Mouse (Mus musculus) forebrain, embryonic 13.5 days (tissue): Measurements from ENCODE around the gene Map2k3. TPM values are rescaled to one million over a fixed set of nuclear protein-coding genes. Genes with fewer than 3 reads are reported as not detected.

Experiments used
- ATAC-seq: fragments of 200-750 bp; cut with Nextera tagmentation; 2 replicates; pipeline ENCODE4 v1.8.0; 2017
- H3K27ac ChIP-seq: fragments of 300-500 bp; sonication (generic); 2 replicates; pipeline ENCODE4 v1.5.1; 2015; ENCODE audit warnings: inconsistent platforms, mild to moderate bottlenecking, moderate library complexity
- H3K27me3 ChIP-seq: fragments of 300-500 bp; sonication (generic); 2 replicates; pipeline ENCODE4 v1.6.1; 2015; ENCODE audit warnings: mild to moderate bottlenecking, inconsistent platforms
- H3K36me3 ChIP-seq: fragments of 300-500 bp; sonication (generic); 2 replicates; pipeline ENCODE4 v1.6.1; 2015; ENCODE audit warnings: mild to moderate bottlenecking, inconsistent platforms; ENCODE audit not compliant: poor library complexity, severe bottlenecking
- H3K4me1 ChIP-seq: fragments of 300-500 bp; sonication (generic); 2 replicates; pipeline ENCODE4 v1.6.1; 2015; ENCODE audit warnings: inconsistent platforms
- H3K4me2 ChIP-seq: fragments of 300-500 bp; sonication (generic); 2 replicates; pipeline ENCODE4 v1.6.1; 2015; ENCODE audit warnings: inconsistent platforms, mild to moderate bottlenecking, moderate library complexity
- H3K4me3 ChIP-seq: fragments of 300-500 bp; sonication (generic); 2 replicates; pipeline ENCODE4 v1.5.1; 2015; ENCODE audit warnings: mild to moderate bottlenecking, inconsistent platforms
- H3K9ac ChIP-seq: fragments of 300-500 bp; sonication (generic); 2 replicates; pipeline ENCODE4 v1.6.1; 2015; ENCODE audit warnings: mild to moderate bottlenecking, inconsistent platforms
- H3K9me3 ChIP-seq: fragments of 300-500 bp; sonication (generic); replicated peaks from 2 replicates; pipeline ENCODE4 v1.6.1; 2016; ENCODE audit warnings: inconsistent platforms
- WGBS: fragments of 180-500 bp; shearing (Covaris S2); methylation state at CpG from one replicate; pipeline ENCODE4 v1.1.7; 2015; 5-methylcytosine and 5-hydroxymethylcytosine counted together
- polyA plus RNA-seq: library from polyadenylated mRNA; unstranded; fragments of >200 nt; fragmentation: Nextera tagmentation; extraction: Ambion mirVana; gene quantifications from 2 replicates; pipeline ENCODE4 v1.2.1, GENCODE M21; 2015

Gene Map2k3
- polyA plus RNA-seq, 1 experiment from 2014 or later, result 33.9 TPM

GRCm38 (mm10) chr11:60966974-60967373, 35.1 kb downstream of the Map2k3 start:
- Histone ChIP-seq H3K36me3 (no peaks in the 10 kb centered on the region), H3K9ac (no peak overlapping the region), H3K27me3 (no peaks in the 10 kb centered on the region), H3K9me3 (no peaks in the 10 kb centered on the region), H3K4me3 (no peak overlapping the region), H3K27ac (no peak overlapping the region), H3K4me2 (no peak overlapping the region), H3K4me1 (no peaks in the 10 kb centered on the region)
- ATAC-seq, result no peak
- 70% methylated on average over 6 of the region's 6 CpGs for WGBS

- Histone ChIP-seq H3K4me3 (no peak overlapping the region), H3K36me3 (no peaks in the 10 kb centered on the region), H3K27me3 (no peaks in the 10 kb centered on the region), H3K4me1 (no peaks in the 10 kb centered on the region), H3K9me3 (no peaks in the 10 kb centered on the region), H3K4me2 (no peak overlapping the region), H3K27ac (no peak overlapping the region), H3K9ac (no peak overlapping the region)
- 87% methylated on average over 11 of the region's 11 CpGs for WGBS
- no peak for ATAC-seq
These were observed 43.3 kb downstream of the Map2k3 start for GRCm38 (mm10) chr11:60975097-60975496.

- 67% methylated on average over 2 of the region's 2 CpGs for WGBS
These were observed 44.4 kb downstream of the Map2k3 start for GRCm38 (mm10) chr11:60976234-60976633.

GRCm38 (mm10) chr11:60976742-60977141, 44.9 kb downstream of the Map2k3 start:
- H3K4me2 ChIP-seq, result no peak overlapping the region
- no peaks in the 10 kb centered on the region for H3K36me3 ChIP-seq
- no peak overlapping the region for H3K9ac ChIP-seq
- no peaks in the 10 kb centered on the region for H3K27me3 ChIP-seq
- no peaks in the 10 kb centered on the region for H3K9me3 ChIP-seq
- ATAC-seq, result no peak
- H3K4me3 ChIP-seq, result no peak overlapping the region
- H3K27ac ChIP-seq, result no peak overlapping the region
- 8% methylated on average over 8 of the region's 8 CpGs for WGBS
- H3K4me1 ChIP-seq, result no peaks in the 10 kb centered on the region

More at GRCm38 (mm10) chr11:60976234-60976633, 44.4 kb downstream of the Map2k3 start:
- no peaks in the 10 kb centered on the region for H3K36me3 ChIP-seq
- no peak overlapping the region for H3K9ac ChIP-seq
- ATAC-seq, result no peak
- no peaks in the 10 kb centered on the region for H3K4me1 ChIP-seq
- H3K4me3 ChIP-seq, result no peak overlapping the region
- H3K4me2 ChIP-seq, result no peak overlapping the region
- no peaks in the 10 kb centered on the region for H3K9me3 ChIP-seq
- H3K27me3 ChIP-seq, result no peaks in the 10 kb centered on the region
- H3K27ac ChIP-seq, result no peak overlapping the region

DNA sequence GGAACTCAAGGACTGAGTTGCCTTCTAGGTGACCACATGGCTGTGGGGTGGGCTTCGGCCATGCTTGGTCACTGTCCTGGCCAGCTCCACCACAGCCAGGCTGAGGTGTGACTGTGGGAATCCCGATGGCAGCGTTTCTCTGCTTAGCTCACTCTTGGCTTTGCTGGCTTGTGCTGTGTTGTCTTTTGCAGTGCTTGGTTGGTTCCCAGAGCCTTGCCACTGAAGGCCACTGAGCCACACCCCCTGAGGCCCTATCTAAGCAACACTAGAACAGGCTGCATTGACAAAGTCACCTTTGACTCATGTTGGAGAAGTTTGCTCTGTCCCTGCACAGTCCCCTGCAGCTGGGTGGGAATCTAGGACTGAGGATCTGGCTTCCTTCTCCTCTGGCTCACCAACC, 45.3 kb downstream of the Map2k3 start:
- Histone ChIP-seq H3K4me2 (no peak overlapping the region), H3K9ac (no peak overlapping the region), H3K9me3 (no peaks in the 10 kb centered on the region), H3K4me1 (no peaks in the 10 kb centered on the region), H3K27me3 (no peaks in the 10 kb centered on the region), H3K36me3 (no peaks in the 10 kb centered on the region), H3K27ac (no peak overlapping the region), H3K4me3 (no peak overlapping the region)
- WGBS, result 53% methylated on average over 3 of the region's 3 CpGs
- ATAC-seq, result no peak

- Histone ChIP-seq H3K36me3 (no peaks in the 10 kb centered on the region), H3K4me2 (no peak overlapping the region), H3K4me3 (no peak overlapping the region), H3K9me3 (no peaks in the 10 kb centered on the region), H3K9ac (no peak overlapping the region), H3K27me3 (no peaks in the 10 kb centered on the region), H3K27ac (no peak overlapping the region), H3K4me1 (no peaks in the 10 kb centered on the region)
- ATAC-seq, result no peak
- WGBS, result 91% methylated on average over 2 of the region's 2 CpGs
These were observed 46.8 kb downstream of the Map2k3 start for GRCm38 (mm10) chr11:60978658-60979057.

DNA sequence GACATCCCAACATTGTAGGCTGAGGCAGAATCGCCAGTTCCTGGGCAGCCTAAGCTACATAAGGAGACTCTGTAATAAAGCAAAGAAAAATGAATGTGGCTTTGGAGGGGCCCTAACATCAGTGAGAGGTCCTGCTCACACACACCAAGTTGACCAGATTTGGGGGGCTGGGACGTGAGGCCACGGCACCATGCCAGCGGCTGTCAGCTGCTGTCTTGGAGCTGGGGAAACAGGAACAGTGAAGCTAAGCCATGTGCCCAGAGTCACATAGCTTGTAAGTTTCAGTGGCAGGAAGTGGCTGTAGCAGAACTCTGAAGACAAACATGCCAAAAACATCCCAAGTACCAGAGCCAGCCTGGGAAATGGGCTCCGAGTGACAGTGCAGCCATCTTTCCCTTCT, 48.0 kb downstream of the Map2k3 start:
- H3K9me3 ChIP-seq, result no peaks in the 10 kb centered on the region
- H3K36me3 ChIP-seq, result no peaks in the 10 kb centered on the region
- no peak overlapping the region for H3K4me3 ChIP-seq
- H3K27ac ChIP-seq, result no peak overlapping the region
- no peak overlapping the region for H3K4me2 ChIP-seq
- no peak overlapping the region for H3K9ac ChIP-seq
- H3K27me3 ChIP-seq, result no peaks in the 10 kb centered on the region
- 93% methylated on average over 5 of the region's 5 CpGs for WGBS
- H3K4me1 ChIP-seq, result no peaks in the 10 kb centered on the region
- ATAC-seq, result no peak

DNA sequence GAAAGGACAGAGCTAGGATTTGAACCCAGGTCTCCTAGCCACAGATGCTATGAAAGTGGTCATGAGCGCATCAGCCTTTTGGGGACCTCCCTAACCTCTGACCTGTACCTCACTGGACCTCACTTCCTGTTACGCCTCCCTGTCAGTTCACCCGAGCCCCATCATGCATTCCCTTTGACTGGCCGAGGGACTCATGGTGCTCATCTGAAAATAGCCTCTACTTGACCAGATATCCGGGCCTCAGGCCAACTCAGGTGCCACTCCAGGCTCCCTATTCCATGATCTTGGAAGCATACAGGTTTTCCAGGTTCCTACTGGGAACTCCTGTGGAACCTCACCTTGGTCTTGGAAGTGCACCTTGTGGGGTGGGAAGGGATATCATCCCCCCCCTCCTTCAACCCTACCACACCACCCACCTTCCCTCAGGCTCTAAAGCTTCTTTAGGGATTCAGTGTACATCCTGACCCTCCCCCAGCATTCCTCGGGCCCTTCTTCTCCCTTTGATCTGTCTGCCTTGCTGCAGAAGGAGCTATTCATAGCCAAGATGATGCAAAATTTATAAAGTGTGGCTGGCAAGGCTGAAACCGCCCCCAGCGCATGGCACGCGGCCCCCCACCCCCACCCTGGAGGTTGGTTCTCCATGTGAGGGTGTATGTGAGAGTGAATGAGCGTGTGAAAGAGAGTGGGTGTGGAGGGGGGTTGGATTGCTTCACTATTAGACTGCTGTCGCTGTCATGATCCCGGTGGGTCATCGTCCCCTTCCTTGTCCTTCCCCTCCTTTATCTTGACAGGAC, 50.1 kb downstream of the Map2k3 start:
- Histone ChIP-seq H3K27ac (no peak overlapping the region), H3K9me3 (no peaks in the 10 kb centered on the region)
- WGBS, result 73% methylated on average over 14 of the region's 14 CpGs

GRCm38 (mm10) chr11:60984912-60985558, 53.2 kb downstream of the Map2k3 start:
- H3K9ac ChIP-seq, result no peak overlapping the region
- no peak overlapping the region for H3K4me2 ChIP-seq
- ATAC-seq, result 0 out of 2 replicates have a peak, but pooled peaks have one; percentile 38
- H3K27ac ChIP-seq, result no peak overlapping the region
- H3K4me1 ChIP-seq, result no peaks in the 10 kb centered on the region
- no peaks in the 10 kb centered on the region for H3K27me3 ChIP-seq
- 63% methylated on average over 13 of the region's 13 CpGs for WGBS
- no peaks in the 10 kb centered on the region for H3K36me3 ChIP-seq
- no peak overlapping the region for H3K4me3 ChIP-seq
- no peaks in the 10 kb centered on the region for H3K9me3 ChIP-seq

More for the DNA sequence above, 50.1 kb downstream of the Map2k3 start:
- Histone ChIP-seq H3K27me3 (no peaks in the 10 kb centered on the region), H3K4me1 (no peaks in the 10 kb centered on the region), H3K4me2 (no peak overlapping the region), H3K9ac (no peak overlapping the region), H3K36me3 (no peaks in the 10 kb centered on the region), H3K4me3 (no peak overlapping the region)
- ATAC-seq, result no peak

DNA sequence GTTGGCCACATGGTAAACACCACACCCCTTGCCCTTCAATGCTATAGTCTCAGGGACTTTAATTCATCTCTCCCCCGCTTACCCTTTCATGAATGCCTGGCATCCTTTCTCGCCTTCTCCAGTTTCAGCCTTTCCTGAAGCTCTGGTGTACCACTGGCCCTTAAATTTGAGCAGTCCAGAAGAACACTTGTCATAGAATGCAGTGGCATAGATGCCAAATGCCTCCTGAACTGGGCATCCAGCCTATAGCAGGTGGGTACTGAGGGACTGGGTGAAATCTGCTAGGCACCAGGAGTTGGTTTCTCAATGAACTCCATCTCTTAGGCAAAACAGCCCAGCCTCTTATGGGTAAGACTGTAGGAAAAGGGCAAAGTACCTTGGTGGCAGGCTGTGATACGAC, 58.6 kb downstream of the Map2k3 start:
- H3K4me3 ChIP-seq, result no peak overlapping the region
- H3K36me3 ChIP-seq, result no peaks in the 10 kb centered on the region
- no peak overlapping the region for H3K4me2 ChIP-seq
- no peaks in the 10 kb centered on the region for H3K27me3 ChIP-seq
- no peak for ATAC-seq
- no peak overlapping the region for H3K9ac ChIP-seq
- no peaks in the 10 kb centered on the region for H3K9me3 ChIP-seq
- 83% methylated on average over 3 of the region's 3 CpGs for WGBS
- H3K27ac ChIP-seq, result no peak overlapping the region
- no peaks in the 10 kb centered on the region for H3K4me1 ChIP-seq
